Mouse (Mus musculus) testis, postnatal 10 days (tissue): ENCODE data around the gene Gpr1.

ENCODE experiments used
- DNase-seq: peaks from one replicate; pipeline ENCODE4 v3.0.0; 2021; ENCODE audit warnings: low spot score

Gene Gpr1

DNA sequence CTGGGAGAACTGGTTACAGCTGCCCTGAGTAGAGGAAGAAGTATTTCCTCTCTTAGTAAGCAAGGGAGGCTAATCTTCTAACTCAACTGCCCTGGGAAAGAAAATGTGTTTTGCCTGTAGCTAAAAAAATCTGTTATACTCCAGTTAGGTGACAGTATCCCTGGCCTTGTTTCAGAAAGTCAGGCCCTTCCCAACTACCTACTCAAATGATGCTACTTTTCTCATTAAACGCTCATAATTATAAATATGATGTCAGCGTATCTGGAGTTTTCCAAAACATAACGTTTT is at the start of gene Gpr1:
Gene Gpr1, minus strand, starts transcription at position 273 of the 288 bp plus-strand sequence.
- no peak for DNase-seq

DNA sequence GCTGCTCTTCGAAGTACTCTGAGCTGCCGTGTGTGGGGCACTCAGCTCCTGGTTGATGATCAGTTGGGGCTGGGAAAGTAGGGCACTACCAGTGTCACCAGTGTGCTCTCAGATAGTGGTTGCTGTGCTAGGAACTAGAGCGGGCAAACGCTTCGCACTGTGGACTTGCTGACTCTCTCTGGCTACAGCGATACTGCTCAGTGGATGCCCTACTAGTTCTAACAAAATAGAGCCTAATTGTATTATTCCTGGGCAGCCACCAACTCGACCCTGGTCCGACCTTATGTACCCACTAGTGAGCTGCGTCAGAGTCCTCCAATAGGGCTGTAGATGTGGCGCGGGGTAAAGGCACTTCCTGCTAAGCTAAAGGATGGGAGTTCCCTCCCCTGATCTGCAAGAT is 49.3 kb upstream of the Gpr1 start:
- DNase-seq = no peak

DNA sequence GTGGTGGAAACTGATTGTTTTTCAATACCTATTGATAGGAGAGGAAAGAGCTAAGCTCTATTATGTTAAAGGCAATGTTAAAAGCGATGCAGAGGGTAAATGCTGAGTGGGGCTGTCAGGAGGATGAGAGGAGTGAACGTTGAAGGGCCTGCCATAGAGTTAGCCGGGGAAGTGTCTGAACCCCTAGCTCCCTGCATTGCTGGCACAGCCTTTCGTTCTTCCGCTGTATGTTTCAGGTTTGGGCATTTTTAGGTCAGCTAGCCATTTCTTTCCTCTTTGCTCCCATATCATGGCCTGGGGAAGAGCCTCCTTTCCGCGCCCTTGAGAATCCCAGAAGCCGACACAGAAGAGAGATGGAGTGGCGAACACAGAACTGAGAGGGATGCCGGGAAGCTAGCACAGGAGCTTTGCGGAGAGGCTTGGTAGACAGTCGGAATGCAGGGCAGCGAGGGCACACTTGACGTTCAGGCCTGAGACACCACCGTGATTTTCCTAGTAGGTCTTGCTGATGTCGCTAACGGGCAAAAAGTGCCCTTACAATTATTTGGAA is 46.8 kb upstream of the Gpr1 start:
- no peak for DNase-seq

- no peak for DNase-seq
These were observed 46.3 kb upstream of the Gpr1 start for GRCm38 (mm10) chr1:63260742-63261033.

DNA sequence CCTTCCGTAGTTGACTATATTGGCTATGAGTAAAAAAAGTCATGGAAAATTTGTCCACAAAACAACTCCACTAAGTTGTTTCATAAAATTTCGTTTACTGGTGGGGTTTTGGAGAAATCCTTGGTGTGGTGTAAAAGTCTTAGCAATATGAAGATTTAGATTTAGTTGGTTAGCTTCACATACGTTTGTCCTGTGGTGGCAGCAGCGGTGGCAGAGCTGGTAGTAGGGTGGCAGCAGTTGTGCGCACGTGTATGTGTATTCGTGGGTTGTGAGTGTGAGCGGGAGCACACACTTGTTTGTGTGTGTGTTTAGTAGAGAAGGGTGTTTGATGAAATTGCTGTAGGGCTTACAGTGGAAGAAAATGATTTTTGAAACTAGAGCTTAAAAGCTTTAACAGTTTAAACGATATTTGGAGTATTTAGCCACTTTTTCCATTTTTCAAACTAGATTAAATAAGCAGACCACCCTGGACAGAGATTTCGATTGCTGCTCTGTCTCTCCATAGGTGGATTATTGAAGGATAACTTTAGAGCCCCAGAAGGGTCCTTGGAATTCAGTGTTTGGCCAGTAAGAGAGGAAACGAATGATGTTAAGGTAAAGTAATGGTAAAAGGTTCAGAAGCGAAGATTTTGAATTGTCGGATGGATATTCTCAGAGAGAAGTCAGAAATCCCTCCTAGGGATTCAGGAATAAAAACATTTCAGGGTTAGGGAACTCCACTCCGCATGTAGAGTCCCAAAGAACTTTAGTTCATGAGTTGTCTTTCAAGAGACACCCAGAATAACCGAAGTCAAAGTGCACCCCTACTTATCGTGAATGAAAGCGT is 45.8 kb upstream of the Gpr1 start:
- DNase-seq = no peak

DNA sequence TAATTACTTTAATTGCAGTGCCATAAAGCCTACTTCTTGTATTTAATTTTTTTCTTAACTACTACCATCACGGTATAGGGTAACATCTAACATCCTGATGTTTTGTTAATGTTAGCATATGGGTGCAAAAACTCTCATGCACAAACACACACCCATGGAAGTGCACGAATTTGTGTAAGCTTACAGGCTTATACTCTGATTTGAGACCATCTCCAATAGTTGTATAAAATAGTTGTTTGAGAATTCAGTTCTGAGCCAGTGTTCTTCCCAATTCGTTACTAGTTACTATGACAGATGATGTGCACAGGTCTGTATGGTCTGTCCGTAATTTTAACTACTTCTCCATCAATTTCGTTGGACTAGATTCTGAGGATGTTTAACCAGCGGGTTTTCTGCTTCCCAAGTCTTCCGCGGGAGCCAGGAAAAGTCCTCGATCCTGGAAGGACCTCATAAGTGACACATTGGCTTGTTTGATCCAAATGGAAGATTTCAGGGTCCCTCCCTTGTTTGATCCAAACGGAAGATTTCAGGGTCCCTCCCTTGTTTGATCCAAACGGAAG is 45.0 kb upstream of the Gpr1 start:
- DNase-seq = no peak

DNA sequence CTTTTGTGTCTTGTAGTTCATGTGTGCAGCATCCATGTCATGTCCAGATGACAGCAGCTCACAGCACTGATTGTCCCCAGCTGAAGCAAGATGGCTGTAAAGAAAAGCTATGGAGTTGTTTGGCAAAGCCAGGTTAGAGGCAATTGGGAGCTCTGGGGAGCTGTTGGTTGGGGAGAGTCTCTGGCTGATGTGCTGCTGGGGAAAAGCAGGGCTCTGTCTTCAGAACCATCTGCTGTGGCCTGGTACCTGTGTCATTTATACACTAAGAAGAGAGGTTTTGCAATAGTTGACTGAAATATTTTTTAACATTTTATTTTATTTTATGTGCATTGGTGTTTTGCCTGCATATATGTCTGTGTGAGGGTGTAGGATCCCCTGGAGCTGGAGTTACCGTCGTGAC is 44.2 kb upstream of the Gpr1 start:
- no peak for DNase-seq

GRCm38 (mm10) chr1:63256083-63256482 is 41.7 kb upstream of the Gpr1 start:
- DNase-seq = no peak

DNA sequence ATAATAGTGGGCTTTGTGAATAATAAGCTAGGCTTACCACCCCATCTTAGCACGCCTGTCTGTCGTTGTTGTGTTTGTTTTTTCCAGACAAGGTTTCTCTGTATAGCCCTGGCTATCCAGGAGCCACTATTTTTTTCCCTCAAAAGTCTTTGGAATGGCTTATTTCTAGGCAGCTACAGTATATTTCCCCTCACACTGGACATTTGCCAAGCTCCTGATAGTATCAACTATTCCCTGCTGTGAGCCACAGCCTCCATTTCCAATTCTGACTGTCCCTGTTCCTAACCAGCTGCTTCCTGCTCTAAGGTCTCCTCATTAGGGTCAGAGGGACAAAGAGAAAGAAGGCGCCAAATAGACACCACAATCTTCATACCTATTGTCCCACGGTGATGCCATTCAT is 40.8 kb upstream of the Gpr1 start:
- DNase-seq = no peak

GRCm38 (mm10) chr1:63253291-63253690 is 38.9 kb upstream of the Gpr1 start:
- no peak for DNase-seq

DNA sequence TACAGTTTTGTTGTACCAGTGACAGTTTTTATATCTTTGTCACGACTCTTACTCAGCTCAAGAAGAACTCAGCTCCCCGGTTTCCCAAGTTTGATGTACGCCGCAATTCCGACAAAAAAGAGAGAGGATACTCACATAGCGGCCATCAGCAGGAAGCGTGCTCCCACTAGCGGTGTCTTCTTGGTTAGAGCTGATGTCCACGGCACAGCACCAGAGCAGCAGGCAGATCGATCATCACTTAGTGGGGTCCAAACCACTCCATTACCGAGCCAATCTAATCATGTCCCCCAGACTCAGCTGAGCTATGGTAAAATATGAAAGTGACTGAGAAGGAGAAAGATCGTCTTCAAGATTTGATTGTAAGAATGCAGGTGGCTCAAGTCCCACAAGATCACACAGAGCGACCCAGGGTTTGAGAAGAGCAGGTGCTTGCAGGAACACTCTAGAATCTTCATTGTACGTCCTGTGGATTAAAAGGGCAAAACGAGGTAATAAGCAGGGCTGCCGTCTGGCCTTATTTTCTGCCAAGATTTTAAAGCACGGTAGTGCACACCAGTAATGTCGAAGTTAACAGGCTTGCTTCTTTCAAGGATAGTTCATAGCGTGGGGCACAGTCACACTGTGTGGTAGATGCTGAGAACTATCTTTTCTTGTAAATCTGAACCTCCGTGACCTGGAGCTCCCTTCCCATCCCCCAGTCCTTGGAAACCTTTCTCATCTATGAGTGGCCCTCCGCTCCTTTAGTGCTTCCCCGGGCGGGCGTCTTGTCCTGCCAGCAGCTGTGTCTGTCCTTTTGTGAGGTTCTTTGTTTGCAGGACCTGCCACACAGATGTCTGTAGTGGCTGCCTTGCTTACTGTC is 38.2 kb upstream of the Gpr1 start:
- no peak for DNase-seq

DNA sequence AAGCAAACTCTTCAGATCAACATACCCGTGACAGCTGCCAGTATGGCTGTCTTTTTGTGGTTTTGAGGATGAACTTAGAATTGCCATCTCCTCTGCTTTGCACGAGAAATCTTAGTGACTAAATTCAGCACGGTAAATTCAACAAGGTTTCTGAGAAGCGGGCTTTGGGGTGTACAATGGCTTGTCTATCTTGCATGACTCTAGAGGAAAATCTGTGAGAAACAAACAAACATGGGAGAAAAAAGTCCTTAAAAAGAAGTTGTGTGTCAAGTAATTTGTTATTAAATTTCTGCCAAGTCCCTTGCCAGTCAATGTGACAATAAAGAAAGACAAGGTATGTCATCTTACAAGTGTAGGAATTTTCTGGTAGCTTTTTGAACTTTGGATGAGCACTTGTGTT is 34.9 kb upstream of the Gpr1 start:
- no peak for DNase-seq

DNA sequence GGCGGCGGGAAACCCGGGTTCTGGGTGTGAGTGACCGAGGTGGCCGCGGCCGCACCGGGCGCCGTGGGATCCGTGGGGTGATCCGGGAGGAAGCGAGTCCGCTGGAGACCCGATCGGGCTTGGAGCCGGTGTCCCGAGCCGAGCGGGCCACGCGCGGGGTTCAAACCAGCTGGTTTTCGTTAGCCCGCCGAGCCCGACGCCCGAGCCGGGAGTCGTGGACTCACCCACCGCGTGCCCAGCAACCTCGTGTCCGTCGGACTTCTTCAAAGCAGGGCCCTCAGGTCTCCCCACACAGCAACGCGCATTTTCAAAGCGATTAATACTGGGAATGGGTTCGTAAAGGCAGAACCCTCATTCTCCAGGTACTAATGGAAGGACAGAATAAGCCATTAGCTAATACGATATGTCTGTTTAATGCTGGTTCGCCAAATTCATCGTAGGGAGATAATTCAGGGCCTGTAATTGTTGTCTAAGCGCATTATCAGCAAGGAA is 34.1 kb upstream of the Gpr1 start:
- peak; percentile 52 for DNase-seq

GRCm38 (mm10) chr1:63247831-63248359 is 33.6 kb upstream of the Gpr1 start:
- no peak for DNase-seq

- no peak for DNase-seq
These were observed 32.6 kb upstream of the Gpr1 start for GRCm38 (mm10) chr1:63246862-63247521.

DNA sequence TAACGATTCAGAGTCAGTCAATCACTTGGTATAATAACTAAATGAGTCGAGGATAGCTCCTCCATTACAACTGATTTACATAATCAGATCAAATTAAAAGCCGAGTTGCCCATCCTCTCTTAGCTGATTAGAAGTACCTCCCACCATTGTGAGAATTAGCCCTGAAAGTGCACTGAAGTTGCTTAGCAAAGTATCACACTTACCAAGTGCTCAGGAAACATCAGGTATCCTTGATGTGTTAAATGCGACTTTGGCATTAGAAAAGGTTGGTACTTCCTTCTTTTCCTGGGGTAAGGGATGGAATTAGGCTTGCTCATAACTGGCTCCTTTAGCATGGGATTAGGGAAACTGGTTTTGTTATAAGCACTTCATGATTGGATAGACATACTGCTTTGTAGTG is 29.5 kb upstream of the Gpr1 start:
- DNase-seq = no peak

GRCm38 (mm10) chr1:63239751-63240150 is 25.4 kb upstream of the Gpr1 start:
- DNase-seq = no peak

DNA sequence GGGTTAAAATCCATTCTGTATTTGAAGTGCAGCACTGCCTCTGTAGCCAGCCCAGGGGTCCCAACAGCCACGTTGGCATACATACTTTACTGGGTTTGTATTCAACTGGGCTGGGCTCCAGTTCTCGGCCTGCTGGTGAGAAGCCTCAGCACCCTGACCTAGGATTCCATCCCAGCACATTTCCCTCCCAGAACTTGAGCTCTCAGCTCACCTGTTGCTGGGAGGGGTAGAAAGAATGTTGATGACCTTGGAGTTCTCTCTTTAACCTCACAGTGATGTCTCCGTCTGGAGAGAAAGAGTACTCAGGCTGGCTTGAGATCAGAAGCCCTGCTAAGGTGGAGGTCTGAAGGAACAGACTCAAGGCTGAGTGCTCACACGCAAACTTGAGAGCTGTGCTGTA is 25.0 kb upstream of the Gpr1 start:
- DNase-seq = no peak

GRCm38 (mm10) chr1:63237371-63237770 is 23.0 kb upstream of the Gpr1 start:
- DNase-seq = no peak

DNA sequence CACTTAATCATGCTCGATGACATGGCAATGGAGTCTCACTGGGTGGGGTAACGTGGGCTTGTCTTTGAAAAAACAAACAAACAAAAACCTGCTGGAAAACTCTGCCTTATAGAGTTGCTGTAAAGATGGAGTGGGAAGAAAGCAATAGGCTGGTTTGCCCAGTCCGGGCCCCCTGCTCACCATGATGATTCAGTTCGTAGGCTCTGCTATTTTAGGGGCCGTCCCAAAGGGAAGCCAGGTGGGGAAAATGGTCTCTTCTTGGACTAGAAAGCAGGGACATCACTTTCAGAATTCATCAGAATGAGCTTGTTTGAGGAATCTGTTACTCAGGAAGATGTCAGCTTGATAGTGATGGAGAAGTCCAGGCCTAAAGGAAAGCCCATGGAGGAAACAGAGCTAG is 12.9 kb upstream of the Gpr1 start:
- DNase-seq = no peak

GRCm38 (mm10) chr1:63225890-63226289 is 11.5 kb upstream of the Gpr1 start:
- peak; percentile 41 for DNase-seq

GRCm38 (mm10) chr1:63225009-63225408 is 10.7 kb upstream of the Gpr1 start:
- DNase-seq = no peak
